8 mouse cellular contexts compared by ENCODE assay signal in the genomic region with DNA sequence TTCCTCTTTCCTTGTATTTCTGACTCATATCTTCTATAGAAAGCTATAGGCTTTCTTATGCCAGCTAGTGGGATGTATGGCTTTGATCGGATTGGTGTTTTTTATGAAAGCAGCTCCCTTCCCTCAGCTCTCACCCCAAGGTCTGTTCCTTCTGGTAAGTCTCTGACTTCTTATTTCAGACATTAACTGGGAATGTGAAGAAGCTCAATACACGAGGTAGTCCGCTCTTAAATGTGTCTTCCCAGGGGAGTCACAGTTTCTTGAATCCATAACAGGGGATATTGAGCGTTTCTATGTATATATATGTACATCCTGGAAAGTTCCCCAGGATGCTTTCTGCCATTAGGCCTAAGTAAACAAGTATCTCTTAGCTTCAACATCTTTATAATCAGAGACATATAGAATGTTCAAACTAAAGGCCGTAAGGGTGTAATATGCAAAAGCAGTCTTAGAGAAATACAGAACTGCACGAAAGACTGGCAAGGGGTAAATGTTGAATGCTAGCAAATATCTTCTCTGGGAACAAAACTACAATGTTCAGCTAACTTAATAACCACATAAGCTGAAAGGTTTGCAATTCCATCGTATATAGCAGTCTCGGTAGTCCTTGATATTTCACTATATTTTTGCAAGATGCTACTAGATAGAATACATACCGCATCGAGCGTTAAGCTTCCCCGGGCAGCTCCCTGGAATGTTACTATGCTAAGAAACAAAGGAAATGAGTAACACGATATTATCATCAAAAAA. TPM values are rescaled to one million over a fixed set of nuclear protein-coding genes. Genes with fewer than 3 reads are reported as not detected.
DNase-seq lines count a peak whose midpoint lies in the region; ATAC-seq and TF ChIP-seq lines count a peak whose summit lies in the region.

No protein-coding gene starts in this region.

- H3K4me1 ChIP-seq in neural tube, embryonic 11.5 days (ENCODE audit: control insufficient read depth, insufficient read depth, low read length) = no peaks in the 10 kb centered on the region
- H3K4me1 ChIP-seq in embryonic facial prominence, embryonic 14.5 days (ENCODE audit: control insufficient read depth, insufficient read depth, low read length) = no peaks in the 10 kb centered on the region
- H3K4me1 ChIP-seq in intestine, embryonic 16.5 days (ENCODE audit: control insufficient read depth, insufficient read depth, low read length) = peaks cover 15% of the 10 kb centered on the region
- H3K4me1 ChIP-seq in olfactory bulb, adult 2 months (ENCODE audit: control insufficient read depth, insufficient read depth, low read length) = peaks cover 3% of the 10 kb centered on the region; the same call in 1 of the 2 replicates

- H3K4me2 ChIP-seq in neural tube, embryonic 11.5 days (ENCODE audit: low read depth) = peak overlapping the region; percentile 42
- H3K4me2 ChIP-seq in embryonic facial prominence, embryonic 14.5 days (ENCODE audit: low read depth, low read length) = peak overlapping the region; percentile 78
- peak overlapping the region; percentile 53 for H3K4me2 ChIP-seq in intestine, embryonic 16.5 days (ENCODE audit: low read depth, low read length)

- H3K4me3 ChIP-seq in neural tube, embryonic 11.5 days (ENCODE audit: low read depth, low read length) = peak overlapping the region; percentile 64
- peak overlapping the region; percentile 58 for H3K4me3 ChIP-seq in embryonic facial prominence, embryonic 14.5 days (ENCODE audit: low read depth, low read length)
- H3K4me3 ChIP-seq in intestine, embryonic 16.5 days (ENCODE audit: low read length) = peak overlapping the region; percentile 71
- peak overlapping the region; percentile 93 for H3K4me3 ChIP-seq in olfactory bulb, adult 2 months (ENCODE audit: insufficient read depth, low read depth, low read length)

- no peaks in the 10 kb centered on the region for H3K36me3 ChIP-seq in neural tube, embryonic 11.5 days (ENCODE audit: control insufficient read depth, insufficient read depth, low read length)
- no peaks in the 10 kb centered on the region for H3K36me3 ChIP-seq in embryonic facial prominence, embryonic 14.5 days (ENCODE audit: control insufficient read depth, insufficient read depth, low read length)
- H3K36me3 ChIP-seq in intestine, embryonic 16.5 days (ENCODE audit: control insufficient read depth, insufficient read depth, low read length) = no peaks in the 10 kb centered on the region

- H3K9me3 ChIP-seq in neural tube, embryonic 11.5 days (ENCODE audit: control insufficient read depth, low read length) = no peaks in the 10 kb centered on the region
- no peaks in the 10 kb centered on the region for H3K9me3 ChIP-seq in embryonic facial prominence, embryonic 14.5 days (ENCODE audit: control insufficient read depth, low read length)
- H3K9me3 ChIP-seq in intestine, embryonic 16.5 days (ENCODE audit: control insufficient read depth, low read length) = no peaks in the 10 kb centered on the region

- no peak for DNase-seq in neural tube, embryonic 11.5 days (ENCODE audit: low spot score)
- no peak for DNase-seq in neural tube, embryonic 10.5 days (ENCODE audit: extremely low spot score, low spot score)
- DNase-seq in embryonic facial prominence, embryonic 14.5 days (ENCODE audit: low spot score) = no peak
- no peak for DNase-seq in urinary bladder, postnatal 4 days (ENCODE audit: low spot score in 2 of 2)
- no peak for DNase-seq in layer of hippocampus, adult 18-20 months (ENCODE audit: low spot score in 2 of 2)
- no peak for DNase-seq in lung, postnatal 4 days

- no peak for ATAC-seq in neural tube, embryonic 11.5 days (ENCODE audit: insufficient read depth, low FRiP score, low TSS enrichment)
- no peak; the same call in 1 of the 2 replicates for ATAC-seq in embryonic facial prominence, embryonic 14.5 days (ENCODE audit: low read depth)
- no peak for ATAC-seq in intestine, embryonic 16.5 days

- H3K9ac ChIP-seq in neural tube, embryonic 11.5 days (ENCODE audit: low read length) = peak overlapping the region; percentile 42
- H3K9ac ChIP-seq in embryonic facial prominence, embryonic 14.5 days (ENCODE audit: low read depth, low read length) = peak overlapping the region; percentile 71
- peak overlapping the region; percentile 62 for H3K9ac ChIP-seq in intestine, embryonic 16.5 days (ENCODE audit: low read depth, low read length)

- no peak overlapping the region for H3K27ac ChIP-seq in neural tube, embryonic 11.5 days (ENCODE audit: low read depth, low read length)
- H3K27ac ChIP-seq in embryonic facial prominence, embryonic 14.5 days (replicated peaks; ENCODE audit: low read depth, low read length) = no peak overlapping the region
- no peak overlapping the region for H3K27ac ChIP-seq in intestine, embryonic 16.5 days (ENCODE audit: low read length)
- H3K27ac ChIP-seq in olfactory bulb, adult 2 months (ENCODE audit: insufficient read depth, low read depth, low read length) = no peak overlapping the region

- WGBS in neural tube, embryonic 11.5 days = 55% methylated on average over 13 of the region's 13 CpGs
- WGBS in embryonic facial prominence, embryonic 14.5 days = 34% methylated on average over 13 of the region's 13 CpGs
- 31% methylated on average over 13 of the region's 13 CpGs for WGBS in intestine, embryonic 16.5 days
- 29% methylated on average over 13 of the region's 13 CpGs for WGBS in olfactory bulb, adult 2 months

- no peak for TF ChIP-seq CTCF in olfactory bulb, adult 2 months (IDR thresholded peaks at IDR 0.05; ENCODE audit: insufficient read depth, low read depth, low read length)

- no peak for TF ChIP-seq POLR2A in olfactory bulb, adult 2 months (IDR thresholded peaks at IDR 0.05; ENCODE audit: insufficient read depth, low read depth, low read length)

- H3K27me3 ChIP-seq in neural tube, embryonic 11.5 days (ENCODE audit: control insufficient read depth, insufficient read depth, low read length) = no peaks in the 10 kb centered on the region
- no peaks in the 10 kb centered on the region for H3K27me3 ChIP-seq in embryonic facial prominence, embryonic 14.5 days (replicated peaks; ENCODE audit: control insufficient read depth, insufficient read depth, low read length)
- no peaks in the 10 kb centered on the region for H3K27me3 ChIP-seq in intestine, embryonic 16.5 days (replicated peaks; ENCODE audit: control insufficient read depth, insufficient read depth, low read length)

RNA-seq across cellular contexts. Expression of a gene that starts 0.8 kb away (rescaled TPM):
- polyA plus RNA-seq in neural tube, embryonic 11.5 days (2014; fragmentation: Nextera tagmentation; extraction: Ambion mirVana) = 1.4 and 1.6 TPM in 2 replicates
- polyA plus RNA-seq in embryonic facial prominence, embryonic 14.5 days (2014; fragmentation: Nextera tagmentation; extraction: Ambion mirVana) = 1.4 and 1.5 TPM in 2 replicates
- 0.79 and 1.2 TPM in 2 replicates for polyA plus RNA-seq in intestine, embryonic 16.5 days (2015; fragmentation: Nextera tagmentation; extraction: Ambion mirVana)
- polyA plus RNA-seq in olfactory bulb, adult 2 months (2012; ENCODE audit: insufficient read depth, insufficient read length, low replicate concordance, missing spikeins) = not detected in 2 replicates
- 1 to 10 TPM; 1.6 to 2.2 TPM for total RNA-seq in layer of hippocampus, adult 18-20 months (2021)
